Mouse (Mus musculus): Measurements from ENCODE around the gene Ndufv3.

Ndufv3 gene

DNA sequence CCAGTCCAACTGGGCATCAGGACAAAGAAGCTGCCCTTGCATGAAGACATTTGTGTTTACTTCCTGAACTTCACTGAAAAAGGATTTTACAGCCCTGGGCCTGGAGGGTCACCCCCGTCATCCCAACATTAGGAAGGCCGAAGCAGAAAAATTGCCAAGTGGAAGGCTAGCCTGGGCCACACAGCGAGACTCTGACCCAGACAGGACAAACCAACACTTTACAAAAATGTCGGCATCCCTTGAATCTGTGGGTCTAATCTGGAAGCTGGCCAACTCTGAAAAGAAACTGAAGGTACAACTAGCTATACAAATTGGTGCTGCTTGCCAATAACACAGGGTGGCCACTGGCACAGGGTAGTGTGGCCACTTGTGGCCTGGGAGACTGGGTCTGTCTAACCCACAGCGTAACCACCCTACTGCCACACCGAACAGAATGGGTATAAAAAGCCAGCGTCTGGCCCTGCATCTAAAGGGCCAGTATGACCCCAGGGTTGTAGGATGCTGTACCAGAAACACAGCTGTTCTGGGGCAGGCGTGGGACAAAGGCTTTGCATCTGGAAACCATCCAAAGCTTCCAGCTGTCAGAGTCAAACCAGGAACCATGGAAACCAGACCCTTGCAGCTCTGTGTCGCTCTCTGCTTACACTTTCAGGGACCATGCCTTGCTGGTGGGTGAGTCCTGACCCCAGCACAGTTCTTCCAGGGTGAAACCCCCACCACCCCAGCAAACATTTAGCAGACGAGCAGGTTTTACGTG is 37.4 kb downstream of the Ndufv3 start:
- peak; percentile 86 for DNase-seq (ENCODE audit: low spot score)

DNA sequence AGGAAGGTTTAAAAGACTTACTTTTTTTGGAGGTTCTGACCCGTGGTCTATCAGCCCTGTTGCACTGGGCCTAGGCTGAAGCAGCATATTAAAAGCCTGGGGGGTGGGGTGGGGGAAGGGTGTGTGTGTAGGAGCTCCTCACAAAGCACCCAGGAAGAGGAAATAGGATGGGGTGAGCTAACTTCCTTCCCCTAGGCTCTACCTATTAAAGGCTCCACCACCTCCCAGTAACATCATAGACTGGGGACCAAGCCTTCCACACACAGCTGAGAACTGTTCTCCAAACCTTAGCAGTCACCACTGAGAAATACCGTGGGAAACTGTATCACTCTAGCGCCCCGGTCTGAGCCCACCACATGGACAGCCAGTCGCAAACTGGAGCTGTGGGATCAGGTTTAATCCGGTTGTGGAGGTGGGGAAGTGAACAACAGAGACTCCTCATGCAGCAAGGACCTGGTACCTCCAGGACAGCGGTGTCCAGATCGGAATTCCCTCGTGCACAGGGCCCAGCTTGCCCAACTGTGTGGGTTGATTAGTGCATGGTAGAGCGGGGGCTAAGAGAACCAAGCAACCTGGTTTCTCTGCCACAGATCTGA is 38.1 kb downstream of the Ndufv3 start:
- DNase-seq (ENCODE audit: low spot score): peak; percentile 28

DNA sequence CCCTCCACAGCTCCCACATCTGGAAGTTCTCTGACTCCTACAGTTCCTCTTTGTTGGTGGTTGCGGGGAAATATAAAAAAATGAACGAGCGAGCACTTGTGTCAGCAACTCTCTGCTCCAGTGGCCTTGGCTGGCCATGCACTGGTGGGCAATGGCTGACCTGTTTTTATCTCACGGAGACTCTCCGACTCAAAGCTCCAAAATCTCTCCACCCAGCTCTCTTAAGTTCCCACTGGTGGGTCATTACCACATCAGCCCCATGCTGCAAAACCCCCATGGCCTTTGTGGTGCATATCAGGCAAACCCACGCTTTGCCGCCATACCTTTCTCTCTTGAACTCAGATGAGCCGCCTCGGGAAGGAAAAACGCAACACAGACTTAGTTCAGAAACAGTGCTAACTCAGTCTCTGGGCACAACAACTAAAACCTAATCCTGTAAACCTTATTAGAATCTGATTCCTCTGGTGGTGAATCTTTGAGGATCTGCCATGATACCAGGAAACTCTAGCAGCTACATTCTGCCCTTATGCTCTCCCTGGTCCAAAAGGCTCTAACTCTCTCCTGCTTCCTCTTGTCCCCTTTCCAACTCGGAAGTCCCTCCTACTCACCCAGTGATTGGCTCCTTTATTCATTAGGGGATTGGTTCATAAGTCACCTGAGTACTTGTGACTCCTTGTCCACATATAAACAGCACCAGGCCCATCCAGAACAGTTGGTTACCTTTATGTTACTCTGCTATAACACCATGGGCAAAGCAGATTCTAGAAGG is 39.3 kb downstream of the Ndufv3 start:
- no peak for DNase-seq (ENCODE audit: low spot score)

DNA sequence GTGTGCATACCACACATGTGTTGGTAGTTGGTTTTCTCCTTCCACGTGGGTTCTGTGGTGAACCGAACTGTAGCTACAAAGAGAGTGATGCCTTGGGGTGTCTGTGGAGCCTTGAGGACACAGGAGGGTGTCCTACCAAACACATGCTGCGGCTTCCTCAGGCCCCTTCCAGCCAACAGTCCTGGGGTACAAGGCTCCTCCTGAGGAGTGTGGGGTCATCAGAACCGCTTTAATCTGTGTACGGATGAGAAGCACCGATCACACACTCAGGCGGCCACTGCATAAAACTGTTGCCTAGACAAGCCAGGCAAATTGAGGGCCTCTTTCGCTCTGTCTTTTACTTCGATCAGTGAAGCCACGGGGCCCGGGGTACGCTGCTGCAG is 43.7 kb downstream of the Ndufv3 start:
- DNase-seq (ENCODE audit: low spot score): peak; percentile 67

DNA sequence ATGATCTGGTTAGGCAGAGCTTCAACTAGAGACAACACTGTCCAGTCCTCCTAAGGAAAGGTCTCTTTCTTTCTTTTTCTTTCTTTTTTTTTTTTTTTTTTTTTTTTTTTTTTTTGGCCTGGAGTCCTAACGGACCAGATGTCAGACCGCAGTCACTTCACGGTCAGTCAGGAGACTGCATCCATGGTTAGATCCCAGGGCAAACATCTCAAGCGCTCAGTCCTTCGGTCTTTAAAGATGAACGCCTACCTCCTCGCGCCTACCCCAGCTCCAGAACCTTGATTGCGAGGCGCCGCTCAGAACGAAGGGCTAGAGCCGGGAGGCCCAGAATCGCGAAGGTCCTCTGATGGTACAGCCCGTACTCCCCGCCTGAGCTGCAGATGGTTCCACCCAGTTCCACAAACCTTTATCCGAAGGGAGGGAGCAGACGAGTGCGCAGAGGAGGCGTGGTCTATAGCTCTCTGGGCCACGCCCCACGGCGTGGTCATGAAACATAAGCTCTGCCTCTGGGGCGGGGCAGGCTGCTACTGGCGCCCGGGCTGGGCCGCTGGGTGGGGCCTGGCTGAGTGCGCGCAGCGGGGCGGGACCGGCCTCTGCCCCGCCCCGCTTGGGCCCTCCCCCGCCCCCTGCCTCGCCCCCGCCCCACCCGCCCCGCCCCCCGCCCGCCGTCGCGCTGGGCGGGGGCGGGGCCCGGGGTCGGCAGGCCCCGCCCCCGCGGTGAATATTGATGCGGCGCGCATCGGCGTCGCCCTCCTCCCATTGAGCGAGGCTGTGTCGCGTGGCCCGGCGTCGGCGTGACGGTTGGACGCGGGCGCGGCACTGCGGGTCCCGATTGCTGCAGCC is 44.3 kb downstream of the Ndufv3 start, which contains the start of gene Pknox1:
Gene Pknox1 (plus strand): TSS at position 720 of the 843 bp plus-strand sequence.
- DNase-seq (ENCODE audit: low spot score): peak; percentile 100

DNA sequence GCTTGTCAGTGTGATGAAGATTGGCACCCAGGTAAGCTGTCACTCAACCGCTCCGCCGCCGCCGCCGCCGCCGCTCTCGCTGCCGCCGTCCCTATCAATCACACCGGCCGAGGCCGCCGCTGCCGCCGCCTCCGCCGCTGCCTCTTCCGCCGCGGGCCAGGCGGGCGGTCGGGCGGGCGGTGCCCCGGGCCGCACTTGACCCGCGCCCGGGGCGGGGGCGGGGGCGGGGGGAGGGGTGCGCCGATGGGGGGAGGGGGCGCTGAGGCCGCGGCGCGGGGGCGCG is 44.9 kb downstream of the Ndufv3 start:
- no peak for DNase-seq (ENCODE audit: low spot score)

DNA sequence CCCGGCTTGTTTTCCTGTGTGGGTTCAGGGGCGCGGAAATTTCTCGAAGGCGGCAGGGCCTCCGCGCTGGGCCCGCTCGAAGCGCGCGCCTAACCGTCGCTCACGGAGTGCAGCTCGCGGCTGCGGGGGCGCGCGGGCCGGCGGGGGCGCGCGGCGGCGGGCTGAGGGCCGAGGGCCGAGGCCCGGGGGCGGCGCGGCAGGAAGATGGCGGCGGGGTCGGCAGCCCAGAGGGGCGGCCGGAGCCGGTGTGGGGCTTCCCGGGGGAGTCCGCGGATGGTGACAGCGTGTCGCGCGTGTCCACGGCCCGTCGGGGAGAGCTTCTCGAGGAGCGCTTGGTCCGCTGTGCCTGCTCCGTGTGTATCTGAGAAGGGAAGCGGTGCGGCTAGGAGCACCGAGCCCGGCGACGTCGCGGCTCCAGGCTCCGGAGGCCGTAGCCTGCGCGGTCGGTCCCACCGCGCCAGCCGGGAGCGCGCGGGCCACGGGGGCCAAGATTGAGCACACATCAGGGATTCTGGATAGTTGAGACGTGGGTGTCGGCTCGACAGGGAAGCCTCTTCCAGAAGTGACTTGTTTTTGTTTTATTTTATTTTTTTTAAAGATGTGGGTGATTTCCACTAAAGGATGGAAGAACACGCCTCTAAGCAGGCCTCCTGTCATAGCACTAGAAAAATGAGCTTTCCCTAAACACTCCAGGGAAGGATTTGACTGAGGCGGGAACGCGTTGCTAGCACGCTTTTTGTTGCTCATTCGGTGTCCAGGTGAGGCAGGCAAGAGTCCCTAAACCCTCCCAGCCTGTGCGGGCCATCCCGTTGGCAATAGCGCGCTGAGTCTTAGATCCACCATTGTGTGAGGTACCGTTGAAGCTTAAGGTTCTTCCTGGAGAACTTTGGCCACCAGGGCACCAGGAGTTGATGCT is 45.5 kb downstream of the Ndufv3 start:
- DNase-seq (ENCODE audit: low spot score): peak; percentile 81

DNA sequence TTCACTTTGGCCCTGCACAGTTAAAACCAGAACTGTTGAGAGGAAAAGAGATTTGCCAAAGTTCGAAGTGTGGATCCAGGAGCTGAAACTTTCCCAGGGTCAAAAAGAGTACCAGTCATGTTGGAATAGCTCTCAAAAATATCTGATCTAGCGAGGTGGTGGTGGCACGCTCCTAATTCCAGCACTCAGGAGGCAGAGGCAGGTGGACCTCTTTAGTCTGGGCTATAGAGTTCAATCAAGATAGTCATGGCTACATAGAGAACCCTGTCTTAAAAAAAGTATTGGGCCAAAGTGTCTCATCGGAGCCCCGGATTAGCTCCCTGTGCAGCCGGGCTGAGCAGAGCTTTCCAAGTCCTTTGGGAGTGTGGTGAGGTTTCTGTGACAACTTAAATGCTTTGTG is 46.4 kb downstream of the Ndufv3 start:
- DNase-seq (ENCODE audit: low spot score): no peak

DNA sequence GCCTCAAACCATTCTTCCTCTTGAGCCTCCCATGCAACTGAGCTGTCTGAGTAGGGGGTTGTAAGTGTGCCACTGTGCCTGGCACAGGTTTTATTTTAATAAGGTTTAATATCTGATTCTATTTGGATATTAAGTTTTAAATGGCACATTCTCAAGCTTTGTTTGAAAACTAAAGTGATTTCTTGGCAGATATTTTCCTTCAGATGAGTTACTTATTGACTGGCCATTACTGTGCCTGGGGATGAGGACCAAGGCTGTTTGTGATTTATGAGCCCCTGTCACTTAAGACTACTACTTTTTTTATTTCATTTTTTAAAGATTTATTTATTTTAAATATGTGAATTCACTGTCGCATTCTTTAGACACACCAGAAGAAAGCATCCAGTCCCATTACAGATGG is 49.8 kb downstream of the Ndufv3 start:
- DNase-seq (ENCODE audit: low spot score): no peak

DNA sequence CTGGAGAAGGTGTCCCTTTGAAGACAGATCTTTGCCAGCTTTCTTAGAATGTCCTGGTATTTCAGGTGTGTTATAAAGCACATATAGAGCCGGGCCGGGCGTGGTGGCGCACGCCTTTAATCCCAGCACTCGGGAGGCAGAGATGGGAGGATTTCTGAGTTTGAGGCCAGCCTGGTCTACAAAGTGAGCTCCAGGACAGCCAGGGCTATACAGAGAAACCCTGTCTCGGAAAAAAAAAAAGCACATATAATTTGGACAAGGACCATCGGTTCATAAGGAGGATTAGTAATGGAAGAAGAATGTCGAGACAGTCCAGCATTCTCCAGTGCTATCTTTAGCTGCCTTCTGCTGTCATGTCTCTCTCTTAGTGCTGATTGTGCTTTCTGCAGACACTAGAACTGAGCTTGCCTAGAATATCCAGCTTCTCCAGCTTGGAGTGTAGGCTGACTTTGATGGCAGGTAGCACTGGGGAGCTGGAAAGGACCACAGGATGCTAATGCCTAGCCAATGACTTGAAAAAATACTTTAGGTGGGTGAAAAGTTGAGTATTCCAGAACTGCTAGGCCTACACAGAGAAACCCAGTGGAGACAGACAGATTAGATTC is 50.5 kb downstream of the Ndufv3 start:
- DNase-seq (ENCODE audit: low spot score): peak; percentile 38

DNA sequence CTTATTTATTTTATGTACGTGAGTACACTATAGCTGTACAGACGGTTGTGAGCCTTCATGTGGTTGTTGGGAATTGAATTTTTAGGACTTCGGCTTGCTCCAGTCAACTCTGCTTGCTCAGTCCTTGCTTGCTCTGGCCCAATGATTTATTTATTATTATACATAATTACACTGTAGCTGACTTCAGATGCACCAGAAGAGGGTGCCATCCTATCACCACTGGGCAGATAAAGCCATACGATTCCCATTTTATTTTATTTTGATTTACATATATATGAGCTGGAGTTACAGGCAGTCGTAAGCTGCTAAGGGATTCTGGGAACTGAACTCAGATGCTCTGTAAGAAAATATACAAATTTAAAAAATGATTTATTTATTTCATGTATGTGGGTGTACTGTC is 51.8 kb downstream of the Ndufv3 start:
- no peak for DNase-seq (ENCODE audit: low spot score)

DNA sequence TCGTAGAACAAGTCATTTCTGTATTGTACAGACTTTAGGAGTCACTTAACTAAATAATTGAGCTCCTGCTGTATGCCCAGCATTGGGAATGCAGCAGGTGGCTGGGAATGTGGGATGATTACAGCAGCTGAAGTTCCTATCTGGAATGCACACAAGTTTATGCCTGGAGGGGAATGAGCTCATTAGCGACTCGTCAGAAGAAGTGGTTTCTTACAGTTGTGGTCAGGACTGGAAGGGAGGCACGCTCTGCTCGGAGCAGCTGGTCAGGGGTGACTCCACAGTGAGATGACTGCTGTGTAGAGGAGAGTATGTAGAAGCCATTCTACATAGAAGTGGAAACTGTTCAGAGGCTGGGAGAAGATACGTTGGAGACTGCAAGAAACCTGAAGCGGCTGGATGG is 54.7 kb downstream of the Ndufv3 start:
- DNase-seq (ENCODE audit: low spot score): no peak

DNA sequence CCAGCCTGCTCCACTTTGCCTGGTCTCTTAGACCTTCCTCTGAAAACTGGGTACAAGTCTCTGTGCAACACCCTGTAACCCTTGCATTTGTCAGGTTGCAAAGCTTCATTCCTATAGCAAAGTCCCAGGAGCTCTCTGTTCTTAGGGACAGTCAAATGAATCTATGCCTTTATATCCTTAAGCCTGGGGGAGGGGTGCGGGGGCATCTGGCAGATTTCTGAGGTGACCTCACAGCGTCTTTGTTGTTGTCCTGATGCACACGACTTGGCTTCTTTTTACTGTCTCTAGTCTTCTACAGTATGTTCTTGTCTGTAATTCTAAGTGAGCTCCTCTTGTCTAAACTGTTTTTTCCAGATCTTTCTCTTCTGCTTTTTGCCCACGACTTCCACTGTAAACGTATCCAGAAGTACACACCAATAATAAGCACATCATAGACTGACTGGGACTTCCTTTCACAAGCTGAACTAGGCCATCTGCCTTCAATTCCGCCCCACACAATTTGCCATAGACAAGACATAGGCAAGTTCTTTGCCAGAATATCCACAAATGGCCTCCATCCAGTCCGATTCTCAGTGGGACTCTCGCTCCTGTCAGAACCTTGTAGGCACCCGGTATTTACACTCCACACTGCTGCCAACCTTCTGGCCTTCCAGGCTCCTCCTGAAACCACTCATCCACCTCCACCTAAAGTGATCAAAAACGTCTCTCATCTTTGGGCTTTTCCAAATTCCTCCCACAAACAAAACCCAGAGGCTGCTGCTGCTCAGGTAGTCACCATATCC is 56.7 kb downstream of the Ndufv3 start:
- DNase-seq (ENCODE audit: low spot score): no peak

DNA sequence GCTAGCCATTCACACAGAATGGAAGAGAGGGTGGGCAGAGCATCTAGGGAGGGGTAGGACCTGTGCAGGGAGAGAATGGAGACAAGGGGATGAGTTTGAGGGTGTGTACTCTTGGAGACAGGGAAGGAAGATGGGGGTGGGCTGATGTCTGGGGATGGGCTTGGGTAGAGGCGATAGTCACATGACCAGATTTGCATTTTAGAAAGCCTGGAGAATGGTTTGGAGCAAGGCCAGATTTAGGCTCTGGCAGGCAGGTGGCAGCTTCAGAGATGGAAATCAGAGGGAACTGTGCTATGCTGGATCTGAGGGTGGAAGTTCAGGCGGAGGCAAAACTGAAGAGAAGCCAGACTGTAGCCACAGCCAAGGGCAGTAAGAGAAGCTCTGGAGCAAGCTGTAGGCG is 60.4 kb downstream of the Ndufv3 start:
- DNase-seq (ENCODE audit: low spot score): no peak
